Mouse (Mus musculus): Measurements from ENCODE around the gene Abcg1. TPM values are rescaled to one million over a fixed set of nuclear protein-coding genes. Genes with fewer than 3 reads are reported as not detected.

The Abcg1 gene
- polyA plus RNA-seq, 1 experiment, result 29.0 TPM

- Histone ChIP-seq H3K4me1 (ENCODE audit: control insufficient read depth, insufficient read depth, insufficient read length) (no peaks in the 10 kb centered on the region), H3K27me3 (ENCODE audit: control insufficient read depth, insufficient read depth, low read length) (no peaks in the 10 kb centered on the region), H3K4me3 (ENCODE audit: extremely low read depth, insufficient read depth, insufficient read length) (no peak within 1 kb of the TSS), H3K27ac (ENCODE audit: insufficient read depth, low read length) (no peak within 1 kb of the TSS), H3K36me3 (ENCODE audit: control insufficient read depth, insufficient read depth, low read length) (no peaks in the 10 kb centered on the region)
- no peak for TF ChIP-seq CTCF (IDR thresholded peaks at IDR 0.05; ENCODE audit: extremely low read depth, insufficient read depth, insufficient read length, insufficient replicate concordance)
- no peak for TF ChIP-seq POLR2A (IDR thresholded peaks at IDR 0.05; ENCODE audit: low read depth, low read length)
- WGBS, result 81% methylated on average over 15 of the region's 15 CpGs
- DNase-seq (ENCODE audit: low read depth in 1 of 2, low spot score in 2 of 2), result no peak
These were observed 86.9 kb downstream of the Abcg1 start, which contains the start of gene Tff2 for GRCm38 (mm10) chr17:31144040-31145037. Gene Tff2 (minus strand): TSS chr17:31144282.

GRCm38 (mm10) chr17:31145998-31146397 lies 88.5 kb downstream of the Abcg1 start:
- WGBS, result 44% methylated on average over 9 of the region's 9 CpGs

GRCm38 (mm10) chr17:31152512-31152911 lies 95.0 kb downstream of the Abcg1 start:
- DNase-seq (ENCODE audit: low read depth in 1 of 2, low spot score in 2 of 2), result no peak
- Histone ChIP-seq H3K4me3 (ENCODE audit: extremely low read depth, insufficient read depth, insufficient read length) (no peak overlapping the region), H3K27ac (ENCODE audit: insufficient read depth, low read length) (no peak overlapping the region), H3K27me3 (ENCODE audit: control insufficient read depth, insufficient read depth, low read length) (no peaks in the 10 kb centered on the region), H3K4me1 (ENCODE audit: control insufficient read depth, insufficient read depth, insufficient read length) (no peaks in the 10 kb centered on the region), H3K36me3 (ENCODE audit: control insufficient read depth, insufficient read depth, low read length) (no peaks in the 10 kb centered on the region)
- TF ChIP-seq POLR2A (IDR thresholded peaks at IDR 0.05; ENCODE audit: low read depth, low read length), result no peak
- no peak for TF ChIP-seq CTCF (IDR thresholded peaks at IDR 0.05; ENCODE audit: extremely low read depth, insufficient read depth, insufficient read length, insufficient replicate concordance)
- WGBS, result 86% methylated on average over 5 of the region's 5 CpGs

More at GRCm38 (mm10) chr17:31145998-31146397, 88.5 kb downstream of the Abcg1 start:
- no peak for TF ChIP-seq POLR2A (IDR thresholded peaks at IDR 0.05; ENCODE audit: low read depth, low read length)
- TF ChIP-seq CTCF (IDR thresholded peaks at IDR 0.05; ENCODE audit: extremely low read depth, insufficient read depth, insufficient read length, insufficient replicate concordance), result no peak
- H3K27ac ChIP-seq (ENCODE audit: insufficient read depth, low read length), result no peak overlapping the region
- no peak overlapping the region for H3K4me3 ChIP-seq (ENCODE audit: extremely low read depth, insufficient read depth, insufficient read length)
- DNase-seq (ENCODE audit: low read depth in 1 of 2, low spot score in 2 of 2), result no peak
- H3K36me3 ChIP-seq (ENCODE audit: control insufficient read depth, insufficient read depth, low read length), result no peaks in the 10 kb centered on the region
- no peaks in the 10 kb centered on the region for H3K4me1 ChIP-seq (ENCODE audit: control insufficient read depth, insufficient read depth, insufficient read length)
- H3K27me3 ChIP-seq (ENCODE audit: control insufficient read depth, insufficient read depth, low read length), result no peaks in the 10 kb centered on the region

GRCm38 (mm10) chr17:31152966-31153499 lies 95.6 kb downstream of the Abcg1 start:
- Histone ChIP-seq H3K36me3 (ENCODE audit: control insufficient read depth, insufficient read depth, low read length) (no peaks in the 10 kb centered on the region), H3K27me3 (ENCODE audit: control insufficient read depth, insufficient read depth, low read length) (no peaks in the 10 kb centered on the region), H3K4me1 (ENCODE audit: control insufficient read depth, insufficient read depth, insufficient read length) (no peaks in the 10 kb centered on the region), H3K27ac (ENCODE audit: insufficient read depth, low read length) (no peak overlapping the region), H3K4me3 (ENCODE audit: extremely low read depth, insufficient read depth, insufficient read length) (no peak overlapping the region)
- no peak for TF ChIP-seq POLR2A (IDR thresholded peaks at IDR 0.05; ENCODE audit: low read depth, low read length)
- no peak for TF ChIP-seq CTCF (IDR thresholded peaks at IDR 0.05; ENCODE audit: extremely low read depth, insufficient read depth, insufficient read length, insufficient replicate concordance)
- no peak for DNase-seq (ENCODE audit: low read depth in 1 of 2, low spot score in 2 of 2)
- 89% methylated on average over 9 of the region's 9 CpGs for WGBS

GRCm38 (mm10) chr17:31153785-31154184 lies 96.3 kb downstream of the Abcg1 start:
- TF ChIP-seq POLR2A (IDR thresholded peaks at IDR 0.05; ENCODE audit: low read depth, low read length) (no peak), CTCF (IDR thresholded peaks at IDR 0.05; ENCODE audit: extremely low read depth, insufficient read depth, insufficient read length, insufficient replicate concordance) (no peak)
- 14% methylated on average over 8 of the region's 8 CpGs for WGBS
- DNase-seq (ENCODE audit: low read depth in 1 of 2, low spot score in 2 of 2), result no peak

GRCm38 (mm10) chr17:31157921-31158320 lies 100.4 kb downstream of the Abcg1 start:
- no peaks in the 10 kb centered on the region for H3K4me1 ChIP-seq (ENCODE audit: control insufficient read depth, insufficient read depth, insufficient read length)
- H3K4me3 ChIP-seq (ENCODE audit: extremely low read depth, insufficient read depth, insufficient read length), result no peak overlapping the region
- H3K27ac ChIP-seq (ENCODE audit: insufficient read depth, low read length), result no peak overlapping the region
- H3K36me3 ChIP-seq (ENCODE audit: control insufficient read depth, insufficient read depth, low read length), result no peaks in the 10 kb centered on the region
- no peaks in the 10 kb centered on the region for H3K27me3 ChIP-seq (ENCODE audit: control insufficient read depth, insufficient read depth, low read length)
- DNase-seq (ENCODE audit: low read depth in 1 of 2, low spot score in 2 of 2), result no peak
- WGBS, result 90% methylated on average over 6 of the region's 6 CpGs
- TF ChIP-seq POLR2A (IDR thresholded peaks at IDR 0.05; ENCODE audit: low read depth, low read length) (no peak), CTCF (IDR thresholded peaks at IDR 0.05; ENCODE audit: extremely low read depth, insufficient read depth, insufficient read length, insufficient replicate concordance) (no peak)

More at GRCm38 (mm10) chr17:31153785-31154184, 96.3 kb downstream of the Abcg1 start:
- Histone ChIP-seq H3K4me3 (ENCODE audit: extremely low read depth, insufficient read depth, insufficient read length) (no peak overlapping the region), H3K36me3 (ENCODE audit: control insufficient read depth, insufficient read depth, low read length) (no peaks in the 10 kb centered on the region), H3K27me3 (ENCODE audit: control insufficient read depth, insufficient read depth, low read length) (no peaks in the 10 kb centered on the region), H3K4me1 (ENCODE audit: control insufficient read depth, insufficient read depth, insufficient read length) (no peaks in the 10 kb centered on the region), H3K27ac (ENCODE audit: insufficient read depth, low read length) (no peak overlapping the region)
